Comparison of ENCODE assay signal across 18 mouse cellular contexts in genomic region chr2:149938829-149939228, GRCm38 (mm10).
DNase-seq lines count a peak whose midpoint lies in the region; ATAC-seq and TF ChIP-seq lines count a peak whose summit lies in the region.
"Had no signal": no experiment of that assay in that cellular context is flagged by ENCODE, and none has a peak within 500 bp of the region (broad histone marks: within the 10 kb centered on the region; RNA-seq: fewer than 3 reads in every experiment).

No protein-coding gene starts in this region.

- H3K27ac ChIP-seq in kidney, adult 2 months (ENCODE audit: insufficient read depth, low read depth, low read length) = no peak overlapping the region
- H3K27ac ChIP-seq in kidney, embryonic 15.5 days = no peak overlapping the region
- H3K27ac ChIP-seq: embryonic facial prominence, embryonic 15.5 days; hindbrain, embryonic 13.5 days; limb, embryonic 13.5 days; liver, embryonic 15.5 days; midbrain, embryonic 13.5 days; neural tube, embryonic 12.5 days had no signal

- intact Hi-C loops in left cerebral cortex, postnatal 36 days (cut with DNase I) = no loop called here

- H3K4me1 ChIP-seq in kidney, adult 2 months (ENCODE audit: control insufficient read depth, insufficient read depth, low read length) = no peaks in the 10 kb centered on the region
- no peaks in the 10 kb centered on the region for H3K4me1 ChIP-seq in kidney, embryonic 15.5 days
- H3K4me1 ChIP-seq: embryonic facial prominence, embryonic 15.5 days; hindbrain, embryonic 13.5 days; liver, embryonic 15.5 days; neural tube, embryonic 12.5 days had no signal

- peak; percentile 23 for DNase-seq in adrenal gland, postnatal 14 days
- DNase-seq in adrenal gland, postnatal 4 days (ENCODE audit: low spot score in 2 of 2) = no peak
- DNase-seq in kidney, adult 2 months = peak; percentile 62
- peak; percentile 29 for DNase-seq in cerebellum, adult 11-12 months
- DNase-seq in cerebellum, postnatal 36 days = peak; percentile 17 to 36
- DNase-seq in left cerebral cortex, postnatal 36 days (ENCODE audit: low spot score in 2 of 2) = no peak
- DNase-seq in embryo, embryonic 11 days = no peak
- DNase-seq: heart, postnatal 14 days had no signal

- 49% methylated on average over 4 of the region's 4 CpGs for WGBS in kidney, adult 2 months
- 62% methylated on average over 4 of the region's 4 CpGs for WGBS in kidney, embryonic 15.5 days

- H3K9me3 ChIP-seq in kidney, embryonic 15.5 days (replicated peaks) = no peaks in the 10 kb centered on the region
- H3K9me3 ChIP-seq: embryonic facial prominence, embryonic 15.5 days; heart, embryonic 12.5 days; hindbrain, embryonic 13.5 days; limb, embryonic 13.5 days; liver, embryonic 15.5 days; midbrain, embryonic 13.5 days; neural tube, embryonic 12.5 days had no signal

- TF ChIP-seq CTCF in kidney, adult 2 months (conservative IDR thresholded peaks at IDR 0.05; ENCODE audit: insufficient read depth, insufficient read length, low read depth, low read length) = no peak

- H3K36me3 ChIP-seq in kidney, adult 2 months (ENCODE audit: control insufficient read depth, insufficient read depth, low read length) = no peaks in the 10 kb centered on the region
- no peaks in the 10 kb centered on the region for H3K36me3 ChIP-seq in kidney, embryonic 15.5 days
- H3K36me3 ChIP-seq: embryonic facial prominence, embryonic 15.5 days; heart, embryonic 12.5 days; hindbrain, embryonic 13.5 days; limb, embryonic 13.5 days; liver, embryonic 15.5 days; midbrain, embryonic 13.5 days; neural tube, embryonic 12.5 days had no signal

- no peak for TF ChIP-seq POLR2A in kidney, adult 2 months (IDR thresholded peaks at IDR 0.05; ENCODE audit: low read depth, low read length)

- no peak overlapping the region for H3K9ac ChIP-seq in kidney, embryonic 15.5 days
- H3K9ac ChIP-seq: embryonic facial prominence, embryonic 15.5 days; heart, embryonic 12.5 days; hindbrain, embryonic 13.5 days; limb, embryonic 13.5 days; liver, embryonic 15.5 days; midbrain, embryonic 13.5 days; neural tube, embryonic 12.5 days had no signal

- no peak for ATAC-seq in kidney, embryonic 15.5 days (replicated peaks; ENCODE audit: low FRiP score)
- ATAC-seq: forebrain, embryonic 16.5 days; inflammation-experienced regulatory T-cells, adult 6 months; midbrain, embryonic 13.5 days had no signal

- H3K4me3 ChIP-seq in kidney, adult 2 months (ENCODE audit: insufficient read depth, low read depth, low read length) = no peak overlapping the region
- no peak overlapping the region for H3K4me3 ChIP-seq in kidney, embryonic 15.5 days (replicated peaks)
- H3K4me3 ChIP-seq: embryonic facial prominence, embryonic 15.5 days; heart, embryonic 12.5 days; hindbrain, embryonic 13.5 days; limb, embryonic 13.5 days; liver, embryonic 15.5 days; midbrain, embryonic 13.5 days; neural tube, embryonic 12.5 days had no signal

- no peaks in the 10 kb centered on the region for H3K27me3 ChIP-seq in kidney, adult 2 months (replicated peaks; ENCODE audit: control insufficient read depth, insufficient read depth, low read length)
- H3K27me3 ChIP-seq in kidney, embryonic 15.5 days = no peaks in the 10 kb centered on the region
- H3K27me3 ChIP-seq: embryonic facial prominence, embryonic 15.5 days; heart, embryonic 12.5 days; hindbrain, embryonic 13.5 days; limb, embryonic 13.5 days; liver, embryonic 15.5 days; midbrain, embryonic 13.5 days; neural tube, embryonic 12.5 days had no signal

- H3K4me2 ChIP-seq in kidney, embryonic 15.5 days = no peak overlapping the region
- H3K4me2 ChIP-seq: embryonic facial prominence, embryonic 15.5 days; heart, embryonic 12.5 days; hindbrain, embryonic 13.5 days; limb, embryonic 13.5 days; liver, embryonic 15.5 days; midbrain, embryonic 13.5 days; neural tube, embryonic 12.5 days had no signal

Comparison
In these comparisons a context has a peak if more than half of its experiments do, and no peak if none do; other contexts are left out.
1. DNase-seq: peak in adrenal gland, postnatal 14 days (single experiment), kidney, adult 2 months (single experiment), cerebellum, adult 11-12 months (single experiment) and cerebellum, postnatal 36 days (2 of 2); none in adrenal gland, postnatal 4 days (0 of 2), left cerebral cortex, postnatal 36 days (0 of 2) and embryo, embryonic 11 days (single experiment).